Mouse (Mus musculus): ENCODE measurements around the gene Ddx41. TPM values are rescaled to one million over a fixed set of nuclear protein-coding genes. Genes with fewer than 3 reads are reported as not detected.
A peak's percentile ranks its signal among the peaks of the same experiment; 100 is the strongest.

The Ddx41 gene
- polyA plus RNA-seq, 1 experiment from 2014 or later, result 57.0 TPM

DNA sequence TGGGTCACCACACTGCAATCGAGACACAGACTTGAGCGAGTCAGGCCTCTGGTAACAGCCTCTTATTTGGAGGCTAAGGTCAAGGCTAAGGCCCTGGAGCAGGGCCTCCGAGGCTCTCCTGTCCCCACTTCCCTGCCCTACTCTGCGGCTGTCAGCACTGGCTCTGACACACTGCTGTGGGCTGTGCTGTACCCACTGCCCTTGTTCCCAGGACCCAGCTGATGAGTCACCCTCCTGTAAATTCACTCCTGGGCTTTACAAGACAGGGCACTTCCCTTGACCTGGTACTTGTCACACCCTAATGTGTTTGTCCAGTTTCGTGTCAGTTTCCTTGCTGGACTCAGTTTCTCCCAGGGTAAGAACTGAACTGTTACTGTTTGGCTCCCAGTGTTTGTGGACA lies 12.0 kb upstream of the Ddx41 start:
- Histone ChIP-seq H3K27me3 (ENCODE audit: control insufficient read depth, insufficient read depth, low read depth, low read length) (no peaks in the 10 kb centered on the region), H3K27ac (ENCODE audit: low read length) (no peak overlapping the region), H3K4me1 (ENCODE audit: control insufficient read depth, insufficient read depth, low read length) (no peaks in the 10 kb centered on the region), H3K4me2 (ENCODE audit: low read length) (no peak overlapping the region), H3K36me3 (ENCODE audit: control insufficient read depth, insufficient read depth, low read length) (peaks cover 11% of the 10 kb centered on the region; the same call in 1 of the 2 replicates), H3K4me3 (ENCODE audit: low read depth, low read length) (no peak overlapping the region), H3K9ac (ENCODE audit: low read depth, low read length) (no peak overlapping the region), H3K9me3 (replicated peaks; ENCODE audit: control insufficient read depth, low read length, poor library complexity, severe bottlenecking) (no peaks in the 10 kb centered on the region)
- 98% methylated on average over 5 of the region's 5 CpGs for WGBS
- no peak for ATAC-seq

DNA sequence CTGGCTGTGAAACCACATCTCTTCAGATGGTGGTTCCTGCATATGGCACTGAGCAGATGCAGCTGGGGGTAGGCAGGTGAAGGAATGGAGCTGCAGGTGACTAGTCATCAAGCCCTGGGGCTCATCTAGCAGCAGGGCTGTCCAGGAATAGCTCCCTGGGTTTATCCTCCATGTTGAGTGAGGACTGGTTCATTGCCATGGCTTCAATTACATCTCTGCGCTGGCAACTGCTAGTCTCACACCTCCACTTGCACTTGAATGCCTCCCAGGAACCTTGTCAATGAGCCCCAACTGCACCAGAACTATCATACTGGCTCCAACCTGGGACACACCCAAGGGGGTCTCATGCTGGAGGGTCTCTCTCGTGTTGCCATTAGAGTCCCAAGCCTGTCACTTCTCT lies 11.5 kb upstream of the Ddx41 start:
- Histone ChIP-seq H3K4me3 (ENCODE audit: low read depth, low read length) (no peak overlapping the region), H3K9ac (ENCODE audit: low read depth, low read length) (no peak overlapping the region), H3K27ac (ENCODE audit: low read length) (no peak overlapping the region), H3K9me3 (replicated peaks; ENCODE audit: control insufficient read depth, low read length, poor library complexity, severe bottlenecking) (no peaks in the 10 kb centered on the region), H3K4me1 (ENCODE audit: control insufficient read depth, insufficient read depth, low read length) (no peaks in the 10 kb centered on the region), H3K27me3 (ENCODE audit: control insufficient read depth, insufficient read depth, low read depth, low read length) (no peaks in the 10 kb centered on the region), H3K36me3 (ENCODE audit: control insufficient read depth, insufficient read depth, low read length) (peaks cover 14% of the 10 kb centered on the region), H3K4me2 (ENCODE audit: low read length) (no peak overlapping the region)
- WGBS, result 98% methylated on average over 2 of the region's 2 CpGs
- ATAC-seq, result no peak

DNA sequence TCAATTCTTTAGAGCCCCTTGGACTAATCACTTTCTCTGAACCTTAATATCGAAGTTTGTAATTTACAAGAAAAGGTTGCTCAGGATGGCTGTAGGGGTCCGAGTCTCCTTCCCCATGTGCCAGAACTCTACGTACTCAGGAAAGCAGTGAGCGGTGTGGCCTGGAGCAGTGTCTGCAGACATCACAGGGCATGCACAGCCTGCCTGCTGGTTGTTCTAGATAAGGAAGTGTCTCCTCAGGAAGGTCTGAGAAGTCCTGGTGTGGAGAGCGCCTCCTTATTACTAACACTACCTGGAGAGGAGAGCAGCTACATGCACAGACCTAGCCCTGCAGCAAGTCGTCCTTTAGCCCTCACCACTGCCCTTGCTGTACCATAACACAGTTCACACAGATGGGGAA lies 8.3 kb upstream of the Ddx41 start:
- H3K9me3 ChIP-seq (replicated peaks; ENCODE audit: control insufficient read depth, low read length, poor library complexity, severe bottlenecking), result no peaks in the 10 kb centered on the region
- ATAC-seq, result no peak
- no peak overlapping the region for H3K9ac ChIP-seq (ENCODE audit: low read depth, low read length)
- H3K4me2 ChIP-seq (ENCODE audit: low read length), result no peak overlapping the region
- WGBS, result 89% methylated on average over 6 of the region's 6 CpGs
- peaks cover 33% of the 10 kb centered on the region for H3K36me3 ChIP-seq (ENCODE audit: control insufficient read depth, insufficient read depth, low read length)
- H3K27me3 ChIP-seq (ENCODE audit: control insufficient read depth, insufficient read depth, low read depth, low read length), result no peaks in the 10 kb centered on the region
- H3K4me3 ChIP-seq (ENCODE audit: low read depth, low read length), result no peak overlapping the region
- H3K4me1 ChIP-seq (ENCODE audit: control insufficient read depth, insufficient read depth, low read length), result no peaks in the 10 kb centered on the region
- H3K27ac ChIP-seq (ENCODE audit: low read length), result no peak overlapping the region

DNA sequence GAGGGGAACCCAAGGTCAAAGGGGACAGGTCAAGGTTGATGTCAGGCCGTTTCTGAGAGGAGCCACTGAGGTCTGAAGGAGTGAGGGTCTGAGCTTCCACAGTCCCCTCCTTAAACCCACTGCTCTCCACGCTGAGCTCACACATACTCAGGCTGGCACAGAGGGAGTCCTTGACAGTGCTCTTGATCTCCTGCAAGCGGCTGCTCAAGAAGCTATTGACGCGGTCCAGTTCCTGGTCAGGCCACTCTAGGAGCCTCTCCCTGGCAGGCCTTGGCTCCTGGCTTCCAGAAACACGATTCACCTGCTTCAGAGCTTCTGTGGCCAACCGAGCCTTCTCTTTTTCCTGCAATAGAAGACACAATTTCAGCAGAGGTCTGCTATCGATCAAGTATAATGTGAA lies 7.0 kb upstream of the Ddx41 start:
- WGBS, result 90% methylated on average over 8 of the region's 8 CpGs
- Histone ChIP-seq H3K9me3 (replicated peaks; ENCODE audit: control insufficient read depth, low read length, poor library complexity, severe bottlenecking) (no peaks in the 10 kb centered on the region), H3K36me3 (ENCODE audit: control insufficient read depth, insufficient read depth, low read length) (peaks cover 39% of the 10 kb centered on the region), H3K4me1 (ENCODE audit: control insufficient read depth, insufficient read depth, low read length) (no peaks in the 10 kb centered on the region), H3K27me3 (ENCODE audit: control insufficient read depth, insufficient read depth, low read depth, low read length) (no peaks in the 10 kb centered on the region), H3K4me3 (ENCODE audit: low read depth, low read length) (no peak overlapping the region), H3K27ac (ENCODE audit: low read length) (no peak overlapping the region), H3K4me2 (ENCODE audit: low read length) (no peak overlapping the region), H3K9ac (ENCODE audit: low read depth, low read length) (no peak overlapping the region)
- no peak for ATAC-seq

DNA sequence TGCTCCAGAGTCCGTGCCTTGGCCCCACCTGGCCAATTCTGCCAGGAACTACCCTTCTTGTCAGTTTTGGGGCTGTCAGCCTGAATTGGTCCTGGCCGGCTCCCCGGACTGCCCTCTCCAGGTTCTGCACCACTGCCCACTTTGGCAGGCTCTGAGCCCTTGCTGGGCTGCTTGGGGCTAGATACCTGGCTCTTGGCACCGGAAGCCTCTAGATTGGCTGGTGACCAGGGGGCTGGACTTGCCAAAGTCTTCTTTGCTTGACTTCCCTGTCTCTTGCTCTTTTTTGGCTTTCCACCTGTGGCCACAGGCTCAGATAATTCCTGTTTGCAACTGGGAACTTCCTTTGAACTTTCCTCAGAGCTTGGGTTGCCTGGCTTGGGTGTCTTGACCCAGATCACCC lies 6.4 kb upstream of the Ddx41 start:
- H3K4me3 ChIP-seq (ENCODE audit: low read depth, low read length), result no peak overlapping the region
- H3K36me3 ChIP-seq (ENCODE audit: control insufficient read depth, insufficient read depth, low read length), result peaks cover 38% of the 10 kb centered on the region
- no peak overlapping the region for H3K9ac ChIP-seq (ENCODE audit: low read depth, low read length)
- H3K27me3 ChIP-seq (ENCODE audit: control insufficient read depth, insufficient read depth, low read depth, low read length), result no peaks in the 10 kb centered on the region
- no peak overlapping the region for H3K4me2 ChIP-seq (ENCODE audit: low read length)
- H3K9me3 ChIP-seq (replicated peaks; ENCODE audit: control insufficient read depth, low read length, poor library complexity, severe bottlenecking), result no peaks in the 10 kb centered on the region
- no peak overlapping the region for H3K27ac ChIP-seq (ENCODE audit: low read length)
- ATAC-seq, result no peak
- 92% methylated on average over 4 of the region's 4 CpGs for WGBS
- H3K4me1 ChIP-seq (ENCODE audit: control insufficient read depth, insufficient read depth, low read length), result no peaks in the 10 kb centered on the region

DNA sequence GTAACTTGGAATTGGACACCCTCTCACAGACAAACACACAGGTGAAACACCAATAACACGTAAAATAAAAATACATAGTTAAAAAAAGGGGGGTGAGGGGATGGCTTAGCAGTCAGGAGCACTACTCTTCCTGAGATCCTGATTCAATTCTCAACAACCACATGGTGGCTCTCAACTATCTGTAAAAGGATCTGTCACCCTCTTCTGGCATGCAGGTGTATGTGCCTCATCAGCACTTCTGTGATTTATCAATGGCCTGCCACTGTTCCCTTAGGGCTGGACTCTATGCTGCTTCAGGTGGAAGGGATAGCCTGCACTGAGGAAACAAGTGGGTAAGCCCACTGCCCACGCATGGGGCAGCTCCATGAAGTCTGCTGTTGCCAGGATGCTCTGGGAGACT lies 4.5 kb upstream of the Ddx41 start:
- Histone ChIP-seq H3K9ac (ENCODE audit: low read depth, low read length) (no peak overlapping the region), H3K27ac (ENCODE audit: low read length) (no peak overlapping the region), H3K36me3 (ENCODE audit: control insufficient read depth, insufficient read depth, low read length) (peaks cover 38% of the 10 kb centered on the region), H3K4me2 (ENCODE audit: low read length) (no peak overlapping the region), H3K9me3 (replicated peaks; ENCODE audit: control insufficient read depth, low read length, poor library complexity, severe bottlenecking) (no peaks in the 10 kb centered on the region), H3K4me3 (ENCODE audit: low read depth, low read length) (no peak overlapping the region), H3K27me3 (ENCODE audit: control insufficient read depth, insufficient read depth, low read depth, low read length) (no peaks in the 10 kb centered on the region), H3K4me1 (ENCODE audit: control insufficient read depth, insufficient read depth, low read length) (peaks cover 5% of the 10 kb centered on the region)
- ATAC-seq, result no peak
- WGBS, result 88% methylated on average over 2 of the region's 2 CpGs

DNA sequence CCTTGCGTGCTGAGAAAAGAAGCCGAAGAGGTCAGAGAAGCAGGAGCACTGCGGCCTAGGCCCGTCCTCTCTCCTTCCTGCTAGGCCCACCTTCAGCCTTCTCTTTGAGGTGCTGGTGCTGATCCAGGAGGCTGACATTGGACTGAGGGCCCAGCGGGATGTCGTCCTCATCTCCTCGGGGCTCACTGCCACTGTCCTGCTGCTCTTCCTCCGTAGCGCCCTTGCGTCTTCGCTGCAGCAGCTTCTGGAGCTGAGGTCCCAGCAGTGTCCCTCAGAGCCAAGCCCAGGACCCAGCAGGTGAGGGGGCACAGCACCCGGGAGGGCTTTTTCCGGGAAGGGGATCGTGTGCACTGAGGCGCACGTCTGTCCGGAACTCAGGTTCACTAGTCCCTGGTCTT lies 663 bp downstream of the Ddx41 start:
- 16% methylated on average over 17 of the region's 17 CpGs for WGBS
- Histone ChIP-seq H3K4me2 (ENCODE audit: low read length) (peak overlapping the region; percentile 66), H3K27me3 (ENCODE audit: control insufficient read depth, insufficient read depth, low read depth, low read length) (no peaks in the 10 kb centered on the region), H3K9ac (ENCODE audit: low read depth, low read length) (peak overlapping the region; percentile 90), H3K9me3 (replicated peaks; ENCODE audit: control insufficient read depth, low read length, poor library complexity, severe bottlenecking) (no peaks in the 10 kb centered on the region), H3K36me3 (ENCODE audit: control insufficient read depth, insufficient read depth, low read length) (peaks cover 35% of the 10 kb centered on the region), H3K27ac (ENCODE audit: low read length) (peak overlapping the region; percentile 88), H3K4me1 (ENCODE audit: control insufficient read depth, insufficient read depth, low read length) (peaks cover 15% of the 10 kb centered on the region), H3K4me3 (ENCODE audit: low read depth, low read length) (peak overlapping the region; percentile 88)
- ATAC-seq, result no peak; the same call in 1 of the 2 replicates

DNA sequence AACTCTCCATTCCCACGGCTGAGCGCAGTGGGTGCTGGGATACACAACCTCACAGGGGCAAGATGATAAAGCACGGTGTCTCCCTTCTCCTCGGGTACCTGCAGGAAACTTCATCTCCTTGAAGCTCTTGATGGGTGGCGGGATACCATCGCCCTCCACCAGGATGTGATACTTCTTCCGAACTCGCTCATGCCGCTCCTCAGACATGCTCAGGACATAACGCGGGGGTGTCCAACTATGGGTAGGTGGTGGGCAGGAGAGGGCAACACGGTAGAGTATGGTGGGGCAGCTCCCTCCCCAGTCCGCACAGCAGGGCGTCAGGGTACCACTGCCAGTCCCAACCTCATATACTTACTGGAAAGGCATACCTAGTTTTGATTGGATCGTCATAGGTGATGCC lies 1.3 kb downstream of the Ddx41 start:
- H3K4me3 ChIP-seq (ENCODE audit: low read depth, low read length), result peak overlapping the region; percentile 88
- H3K9ac ChIP-seq (ENCODE audit: low read depth, low read length), result peak overlapping the region; percentile 90
- H3K4me1 ChIP-seq (ENCODE audit: control insufficient read depth, insufficient read depth, low read length), result peaks cover 15% of the 10 kb centered on the region
- no peak for ATAC-seq
- H3K27me3 ChIP-seq (ENCODE audit: control insufficient read depth, insufficient read depth, low read depth, low read length), result no peaks in the 10 kb centered on the region
- 92% methylated on average over 15 of the region's 15 CpGs for WGBS
- peaks cover 40% of the 10 kb centered on the region for H3K36me3 ChIP-seq (ENCODE audit: control insufficient read depth, insufficient read depth, low read length)
- H3K9me3 ChIP-seq (replicated peaks; ENCODE audit: control insufficient read depth, low read length, poor library complexity, severe bottlenecking), result no peaks in the 10 kb centered on the region
- H3K27ac ChIP-seq (ENCODE audit: low read length), result no peak overlapping the region
- peak overlapping the region; percentile 66 for H3K4me2 ChIP-seq (ENCODE audit: low read length)

DNA sequence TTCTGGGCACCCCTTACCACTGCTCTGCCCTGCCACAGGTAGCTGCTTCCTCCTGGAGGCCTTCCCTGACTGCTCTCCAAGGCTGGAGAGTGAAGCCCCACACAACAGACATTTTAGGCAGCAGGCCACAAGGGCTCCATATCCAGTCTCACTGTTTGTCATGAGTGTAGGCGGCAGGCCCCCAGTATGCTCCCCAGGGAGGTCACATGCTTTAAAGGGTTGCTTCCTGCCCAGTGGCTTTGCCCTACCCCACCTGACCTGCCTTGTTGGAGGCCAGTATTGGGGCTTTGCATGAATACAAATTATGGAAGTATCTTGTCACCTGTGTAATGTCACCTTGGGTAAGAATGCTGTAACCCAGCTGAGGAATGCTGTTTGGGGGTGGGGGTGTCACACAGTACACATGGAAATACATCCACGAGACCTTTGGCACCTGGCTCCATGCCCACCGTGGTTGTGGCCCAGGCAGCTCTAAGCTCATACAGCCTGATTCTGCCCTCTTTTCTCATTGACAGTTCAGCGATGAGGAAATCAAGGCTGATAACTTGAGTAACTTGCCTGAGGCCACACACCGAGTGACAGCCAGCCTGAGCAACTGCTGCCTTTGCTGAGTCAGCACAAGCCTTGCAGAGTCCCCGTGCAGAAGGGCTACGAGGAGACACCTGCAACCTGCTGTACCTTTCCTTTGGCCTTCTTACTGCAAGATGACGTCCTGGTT lies 7.1 kb downstream of the Ddx41 start, which contains the start of gene Dok3:
TSS of gene Dok3 (minus strand) at position 99 of the 718 bp plus-strand sequence.
- Histone ChIP-seq H3K4me3 (ENCODE audit: low read depth, low read length) (no peak within 1 kb of the TSS), H3K36me3 (ENCODE audit: control insufficient read depth, insufficient read depth, low read length) (peaks cover 28% of the 10 kb centered on the region), H3K4me1 (ENCODE audit: control insufficient read depth, insufficient read depth, low read length) (no peaks in the 10 kb centered on the region), H3K9me3 (replicated peaks; ENCODE audit: control insufficient read depth, low read length, poor library complexity, severe bottlenecking) (no peaks in the 10 kb centered on the region), H3K27ac (ENCODE audit: low read length) (no peak within 1 kb of the TSS), H3K27me3 (ENCODE audit: control insufficient read depth, insufficient read depth, low read depth, low read length) (no peaks in the 10 kb centered on the region), H3K4me2 (ENCODE audit: low read length) (no peak within 1 kb of the TSS), H3K9ac (ENCODE audit: low read depth, low read length) (no peak within 1 kb of the TSS)
- WGBS, result 90% methylated on average over 8 of the region's 8 CpGs
- ATAC-seq, result no peak

Measured in midbrain, embryonic 16.5 days (tissue).